Mouse (Mus musculus): ENCODE measurements around the gene Stat2. TPM values are rescaled to one million over a fixed set of nuclear protein-coding genes. Genes with fewer than 3 reads are reported as not detected.

Gene Stat2
- polyA plus RNA-seq, 1 experiment from 2014 or later, result 17.6 TPM

Other genes with a start within 250 kb of the Stat2 start
- gene Naca, start 235.0 kb upstream of the Stat2 start, polyA plus RNA-seq (2016; fragmentation: Nextera tagmentation; extraction: Ambion mirVana), result 916 and 923 TPM in 2 replicates
- 567 and 594 TPM in 2 replicates for gene Ptges3, start 211.6 kb upstream of the Stat2 start, polyA plus RNA-seq (2016; fragmentation: Nextera tagmentation; extraction: Ambion mirVana)
- gene Atp5b, start 187.3 kb upstream of the Stat2 start, polyA plus RNA-seq (2016; fragmentation: Nextera tagmentation; extraction: Ambion mirVana), result 2,018 and 2,026 TPM in 2 replicates
- gene Baz2a, start 179.0 kb upstream of the Stat2 start, polyA plus RNA-seq (2016; fragmentation: Nextera tagmentation; extraction: Ambion mirVana), result 8.6 and 9.5 TPM in 2 replicates
- gene Rbms2, start 90.3 kb upstream of the Stat2 start, polyA plus RNA-seq (2016; fragmentation: Nextera tagmentation; extraction: Ambion mirVana), result 33.0 and 33.5 TPM in 2 replicates
- gene Gls2, start 76.1 kb upstream of the Stat2 start, polyA plus RNA-seq (2016; fragmentation: Nextera tagmentation; extraction: Ambion mirVana), result 1.5 and 2.3 TPM in 2 replicates
- 31.0 and 32.4 TPM in 2 replicates for gene Spryd4, start 58.8 kb upstream of the Stat2 start, polyA plus RNA-seq (2016; fragmentation: Nextera tagmentation; extraction: Ambion mirVana)
- gene Mip, start 44.7 kb upstream of the Stat2 start, polyA plus RNA-seq (2016; fragmentation: Nextera tagmentation; extraction: Ambion mirVana), result 0.38 and 0.44 TPM in 2 replicates
- 103 and 108 TPM in 2 replicates for gene Timeless, start 38.5 kb upstream of the Stat2 start, polyA plus RNA-seq (2016; fragmentation: Nextera tagmentation; extraction: Ambion mirVana)
- 0.68 and 1.0 TPM in 2 replicates for gene Apon, start 16.5 kb upstream of the Stat2 start, polyA plus RNA-seq (2016; fragmentation: Nextera tagmentation; extraction: Ambion mirVana)
- not detected in 2 replicates for gene Apof, start 1.9 kb upstream of the Stat2 start, polyA plus RNA-seq (2016; fragmentation: Nextera tagmentation; extraction: Ambion mirVana)
- gene Il23a, start 28.2 kb downstream of the Stat2 start, polyA plus RNA-seq (2016; fragmentation: Nextera tagmentation; extraction: Ambion mirVana), result 0.20 TPM in 2 replicates
- gene Pan2, start 32.8 kb downstream of the Stat2 start, polyA plus RNA-seq (2016; fragmentation: Nextera tagmentation; extraction: Ambion mirVana), result 42.3 and 42.5 TPM in 2 replicates
- 351 and 359 TPM in 2 replicates for gene Cnpy2, start 51.9 kb downstream of the Stat2 start, polyA plus RNA-seq (2016; fragmentation: Nextera tagmentation; extraction: Ambion mirVana)
- 178 and 181 TPM in 2 replicates for gene Cs, start 67.2 kb downstream of the Stat2 start, polyA plus RNA-seq (2016; fragmentation: Nextera tagmentation; extraction: Ambion mirVana)
- 15.5 and 15.8 TPM in 2 replicates for gene Coq10a, start 98.4 kb downstream of the Stat2 start, polyA plus RNA-seq (2016; fragmentation: Nextera tagmentation; extraction: Ambion mirVana)
- 13.5 and 14.8 TPM in 2 replicates for gene Ankrd52, start 106.6 kb downstream of the Stat2 start, polyA plus RNA-seq (2016; fragmentation: Nextera tagmentation; extraction: Ambion mirVana)
- not detected in 2 replicates for gene Slc39a5, start 130.7 kb downstream of the Stat2 start, polyA plus RNA-seq (2016; fragmentation: Nextera tagmentation; extraction: Ambion mirVana)
- gene Nabp2, start 140.9 kb downstream of the Stat2 start, polyA plus RNA-seq (2016; fragmentation: Nextera tagmentation; extraction: Ambion mirVana), result 65.1 and 65.2 TPM in 2 replicates
- gene Rnf41, start 141.1 kb downstream of the Stat2 start, polyA plus RNA-seq (2016; fragmentation: Nextera tagmentation; extraction: Ambion mirVana), result 42.5 TPM in 2 replicates
- gene Smarcc2, start 188.7 kb downstream of the Stat2 start, polyA plus RNA-seq (2016; fragmentation: Nextera tagmentation; extraction: Ambion mirVana), result 105 and 120 TPM in 2 replicates
- gene Myl6, start 223.6 kb downstream of the Stat2 start, polyA plus RNA-seq (2016; fragmentation: Nextera tagmentation; extraction: Ambion mirVana), result 827 and 868 TPM in 2 replicates
- 3.2 and 3.4 TPM in 2 replicates for gene Myl6b, start 228.1 kb downstream of the Stat2 start, polyA plus RNA-seq (2016; fragmentation: Nextera tagmentation; extraction: Ambion mirVana)